Mouse (Mus musculus): ENCODE measurements around the gene Gpx2.

DNA sequence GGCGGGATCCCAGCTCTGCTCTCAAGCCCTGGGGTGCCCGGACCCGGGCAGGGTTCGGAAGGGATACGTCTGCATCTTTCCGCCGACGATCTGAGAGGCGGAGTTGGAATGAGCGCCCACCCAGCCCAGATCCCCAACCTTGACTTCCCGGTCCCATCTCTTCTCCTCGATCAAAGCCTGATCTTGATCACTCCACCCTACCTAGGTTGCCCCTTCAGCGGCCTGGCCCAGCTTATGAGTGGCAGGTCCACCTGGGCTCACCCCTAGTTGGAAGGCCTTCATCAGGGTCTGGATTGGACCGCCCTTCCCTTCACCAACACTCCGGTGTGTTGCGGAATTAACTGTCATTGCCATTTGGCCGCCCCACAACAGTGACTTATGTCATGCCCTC, 27.3 kb upstream of the Gpx2 start, which contains the start of gene Rab15:
- no peak for TF ChIP-seq REST (IDR thresholded peaks at IDR 0.05; ENCODE audit: insufficient read depth, insufficient read length)
- TF ChIP-seq POLR2A (IDR thresholded peaks at IDR 0.05; ENCODE audit: insufficient read length, low read depth), result no peak
- TF ChIP-seq CEBPB (IDR thresholded peaks at IDR 0.05; ENCODE audit: insufficient read depth, poor library complexity, severe bottlenecking), result no peak
- no peak for TF ChIP-seq USF1 (IDR thresholded peaks at IDR 0.05; ENCODE audit: low read depth)
- no peak for TF ChIP-seq MYOD1 (IDR thresholded peaks at IDR 0.05; ENCODE audit: control insufficient read depth in 1 of 3, insufficient read length in 2 of 3, low read depth in 2 of 3)
- no peak for TF ChIP-seq POLR2AphosphoS2 (IDR thresholded peaks at IDR 0.05; ENCODE audit: insufficient read length, low read depth)
